Mouse (Mus musculus): Measurements from ENCODE around the gene Nudcd3. TPM values are rescaled to one million over a fixed set of nuclear protein-coding genes. Genes with fewer than 3 reads are reported as not detected.
A peak's percentile ranks its signal among the peaks of the same experiment; 100 is the strongest.

Nudcd3 gene
- polyA plus RNA-seq (2012; rRNA removed), result 96.6 and 104 TPM in 2 replicates

DNA sequence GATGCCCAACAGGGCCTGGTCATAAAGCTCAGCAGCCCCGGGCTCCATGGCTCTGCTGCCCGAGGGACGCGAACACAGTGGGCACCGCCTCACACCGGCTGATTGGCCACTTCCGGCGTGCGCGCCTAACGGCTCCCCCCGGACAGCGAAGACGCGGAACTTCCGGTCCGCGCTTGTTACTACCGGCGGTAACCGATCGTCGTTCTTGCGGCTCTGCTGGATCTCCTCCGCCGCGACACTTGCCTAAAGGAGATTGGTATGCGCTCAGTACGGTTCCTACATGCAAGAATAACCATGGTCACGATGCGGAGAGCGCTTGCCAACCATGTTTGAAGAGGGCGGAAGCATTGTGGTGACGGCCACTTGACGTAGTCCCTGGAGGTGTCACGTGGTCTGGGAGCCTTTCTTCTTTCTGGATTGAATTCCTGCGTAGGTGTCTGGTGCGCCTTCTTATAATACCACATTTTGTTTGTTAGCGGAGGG, at the start of gene Nudcd3:
Gene Nudcd3, minus strand, starts transcription at position 329 of the 483 bp plus-strand sequence.
- DNase-seq (ENCODE audit: extremely low spot score in 1 of 2, low spot score in 1 of 2), result peak; percentile 88 to 93

DNA sequence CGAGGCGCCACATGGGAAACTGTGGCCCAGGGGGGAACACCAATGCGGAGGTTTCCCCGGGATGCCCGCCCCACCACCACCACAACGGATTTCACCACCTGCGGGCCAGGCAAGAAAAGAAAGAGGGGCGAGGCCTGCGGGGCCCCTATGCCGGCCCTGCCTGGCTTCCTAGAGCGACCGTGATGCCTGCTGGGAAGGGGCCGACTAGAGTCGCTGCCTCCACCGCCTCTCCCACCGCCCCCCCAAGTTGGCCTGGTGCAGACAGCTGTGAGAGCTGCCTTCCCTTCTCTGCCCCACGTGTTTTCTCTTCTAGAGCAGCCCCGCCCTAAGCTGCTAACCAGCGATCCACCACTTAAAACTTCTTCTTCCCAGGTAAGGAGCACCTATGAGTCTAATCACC, 44.5 kb upstream of the Nudcd3 start:
- DNase-seq (ENCODE audit: extremely low spot score in 1 of 2, low spot score in 1 of 2), result no peak

DNA sequence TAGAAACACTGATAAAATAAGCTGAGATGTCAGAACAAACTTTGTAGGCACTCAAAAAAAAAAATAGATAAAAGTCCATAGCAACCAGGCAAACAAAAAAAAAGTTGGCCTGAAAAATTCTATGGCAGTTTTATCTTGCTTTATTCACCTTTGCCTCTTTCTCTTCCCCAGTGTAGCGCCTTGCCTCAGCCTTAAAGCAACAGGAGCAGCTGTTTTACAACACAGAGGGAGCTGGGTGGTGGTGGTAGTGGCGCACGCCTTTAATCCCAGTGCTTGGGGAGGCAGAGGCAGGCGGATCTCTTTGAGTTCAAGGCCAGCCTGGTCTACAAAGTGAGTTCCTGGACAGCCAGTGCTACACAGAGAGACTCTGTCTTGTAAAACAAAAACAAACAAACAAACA, 32.8 kb upstream of the Nudcd3 start:
- no peak for DNase-seq (ENCODE audit: extremely low spot score in 1 of 2, low spot score in 1 of 2)

DNA sequence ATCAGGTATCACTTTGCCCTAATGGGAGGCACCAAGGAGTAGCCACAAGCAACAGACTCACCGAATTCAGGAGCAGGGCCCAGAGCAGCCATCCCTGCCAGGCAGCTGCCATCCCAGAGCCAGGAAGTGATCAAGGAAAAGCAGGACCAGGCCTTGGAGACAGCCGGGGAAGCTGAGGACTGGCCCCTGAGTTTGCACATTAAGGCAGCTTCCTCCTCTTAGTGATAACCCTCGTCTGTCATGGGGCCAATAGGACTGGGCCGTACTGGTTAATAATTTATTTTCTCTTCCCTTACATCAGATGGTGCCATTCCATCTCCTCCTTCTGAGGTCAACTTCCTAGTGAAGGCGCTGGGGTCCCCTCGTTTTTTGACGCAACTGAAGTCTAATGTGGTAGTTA, 29.8 kb upstream of the Nudcd3 start, which contains the start of gene Npc1l1:
Gene Npc1l1, minus strand, starts transcription at position 132 of the 400 bp plus-strand sequence.
- DNase-seq (ENCODE audit: extremely low spot score in 1 of 2, low spot score in 1 of 2), result no peak

DNA sequence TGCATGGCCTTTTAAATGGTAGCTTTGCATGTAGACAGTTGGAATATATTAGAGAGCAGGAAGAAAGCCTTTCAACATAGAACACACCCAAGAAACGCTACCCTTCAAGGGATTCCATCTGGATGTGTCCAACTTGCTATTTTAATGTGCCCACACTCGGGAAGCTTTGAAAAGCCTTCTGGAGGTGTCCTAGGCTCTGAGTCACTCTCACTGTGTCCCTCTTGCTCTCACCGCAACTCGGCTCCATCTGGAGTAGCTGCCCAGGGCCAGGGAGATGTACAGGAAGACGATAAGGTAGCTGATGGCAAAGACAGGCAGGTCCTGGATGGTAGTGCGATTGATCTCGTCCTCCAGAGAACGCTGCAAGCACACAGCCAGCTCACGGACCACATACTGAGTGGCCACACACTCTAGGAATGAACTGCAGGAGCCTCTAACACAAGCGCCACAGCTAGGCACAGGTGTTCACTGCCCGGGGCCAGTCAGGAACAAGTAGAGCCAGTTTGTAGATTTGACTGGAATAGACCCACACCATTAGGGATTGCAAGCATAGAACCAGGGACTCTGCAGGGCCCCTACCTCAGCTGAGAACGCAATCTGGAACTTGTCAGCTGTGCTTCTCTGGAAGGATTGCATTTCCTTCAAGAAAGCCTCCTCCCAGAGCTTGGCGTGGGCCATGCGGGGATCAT, 24.5 kb upstream of the Nudcd3 start:
- DNase-seq (ENCODE audit: extremely low spot score in 1 of 2, low spot score in 1 of 2), result peak; percentile 63 to 71

GRCm38 (mm10) chr11:6222187-6222586, 22.0 kb upstream of the Nudcd3 start:
- no peak for DNase-seq (ENCODE audit: extremely low spot score in 1 of 2, low spot score in 1 of 2)

GRCm38 (mm10) chr11:6219967-6220366, 19.8 kb upstream of the Nudcd3 start:
- peak in 1 of 2 experiments; percentile 42 for DNase-seq (ENCODE audit: extremely low spot score in 1 of 2, low spot score in 1 of 2)

GRCm38 (mm10) chr11:6218189-6218896, 18.1 kb upstream of the Nudcd3 start:
- DNase-seq (ENCODE audit: extremely low spot score in 1 of 2, low spot score in 1 of 2), result no peak

DNA sequence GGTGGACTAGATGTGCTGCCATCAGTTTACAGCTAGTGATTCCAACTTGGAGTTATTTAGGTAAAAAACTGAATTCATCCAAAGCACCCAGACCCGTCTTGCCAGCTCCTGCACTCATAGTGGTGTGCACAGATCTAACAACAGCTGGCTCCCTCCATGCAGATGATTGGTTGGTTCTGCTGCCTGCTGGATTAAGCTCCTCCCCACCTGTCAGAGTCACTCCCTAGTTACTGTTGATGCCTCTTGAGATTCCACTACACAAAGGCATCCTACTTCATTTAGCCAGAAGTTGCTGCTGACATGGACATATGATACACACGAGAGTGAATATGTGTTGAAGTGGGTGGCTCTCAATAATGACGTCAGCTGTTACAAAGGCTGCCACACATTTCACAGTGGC, 16.6 kb upstream of the Nudcd3 start:
- no peak for DNase-seq (ENCODE audit: extremely low spot score in 1 of 2, low spot score in 1 of 2)

DNA sequence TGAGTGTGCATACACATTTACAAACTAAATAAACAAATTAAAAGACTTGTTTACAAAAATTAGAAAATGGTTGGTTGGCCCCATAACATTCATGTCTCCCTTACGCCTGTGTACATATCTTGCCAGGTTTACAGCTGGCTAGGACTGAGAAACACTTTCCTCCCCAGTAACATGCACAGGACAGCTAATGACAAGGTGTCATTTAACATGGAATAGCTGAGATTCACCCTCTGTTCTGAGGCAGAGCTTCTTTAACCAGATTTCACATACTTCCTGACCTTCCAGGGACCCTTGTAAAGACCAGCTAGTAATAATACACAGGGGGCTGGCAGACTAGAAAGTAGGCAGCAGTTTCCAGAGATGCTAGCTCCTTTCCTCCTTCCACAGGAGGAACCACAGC, 7.9 kb upstream of the Nudcd3 start:
- DNase-seq (ENCODE audit: extremely low spot score in 1 of 2, low spot score in 1 of 2), result no peak

GRCm38 (mm10) chr11:6207090-6207489, 6.9 kb upstream of the Nudcd3 start:
- no peak for DNase-seq (ENCODE audit: extremely low spot score in 1 of 2, low spot score in 1 of 2)

- DNase-seq (ENCODE audit: extremely low spot score in 1 of 2, low spot score in 1 of 2), result no peak
Measured at GRCm38 (mm10) chr11:6200570-6200969, 355 bp upstream of the Nudcd3 start.

DNA sequence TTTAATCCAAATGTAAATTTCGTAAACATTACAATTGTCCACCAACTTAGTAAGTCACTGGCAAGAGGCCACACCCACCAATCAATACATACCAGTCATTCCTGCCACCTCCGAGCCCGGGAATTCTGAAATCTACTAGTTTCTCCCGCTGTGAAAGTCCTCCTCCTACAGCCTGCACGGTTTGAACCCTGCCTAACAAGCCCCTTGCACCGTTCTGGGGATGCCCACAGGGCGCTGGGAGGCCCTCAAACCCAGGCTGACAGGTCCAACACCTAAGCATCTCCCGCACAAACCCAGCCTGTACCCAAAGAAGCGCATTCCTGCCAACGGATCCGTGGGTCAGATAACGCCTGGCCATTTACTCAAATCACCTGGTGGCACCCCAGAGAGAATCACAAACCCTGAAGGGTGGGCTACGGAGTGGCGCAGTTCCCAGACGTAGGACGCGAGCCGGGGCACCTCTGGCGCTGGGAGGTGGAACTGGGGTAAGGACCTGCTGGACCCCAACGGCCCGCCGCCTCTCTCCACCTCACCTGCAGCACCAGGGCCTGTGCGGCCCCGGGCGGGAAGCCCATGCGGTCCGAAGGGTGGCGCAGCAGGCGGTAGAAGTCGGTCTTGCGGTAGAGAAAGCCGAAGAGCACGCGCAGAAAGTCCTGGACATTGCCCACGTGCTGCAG, 667 bp downstream of the Nudcd3 start, which contains the start of gene A730071L15Rik:
Gene A730071L15Rik, plus strand, starts transcription at position 620 of the 677 bp plus-strand sequence.
- DNase-seq (ENCODE audit: extremely low spot score in 1 of 2, low spot score in 1 of 2), result no peak

- no peak for DNase-seq (ENCODE audit: extremely low spot score in 1 of 2, low spot score in 1 of 2)
Measured at GRCm38 (mm10) chr11:6198449-6198848, 1.8 kb downstream of the Nudcd3 start.

DNA sequence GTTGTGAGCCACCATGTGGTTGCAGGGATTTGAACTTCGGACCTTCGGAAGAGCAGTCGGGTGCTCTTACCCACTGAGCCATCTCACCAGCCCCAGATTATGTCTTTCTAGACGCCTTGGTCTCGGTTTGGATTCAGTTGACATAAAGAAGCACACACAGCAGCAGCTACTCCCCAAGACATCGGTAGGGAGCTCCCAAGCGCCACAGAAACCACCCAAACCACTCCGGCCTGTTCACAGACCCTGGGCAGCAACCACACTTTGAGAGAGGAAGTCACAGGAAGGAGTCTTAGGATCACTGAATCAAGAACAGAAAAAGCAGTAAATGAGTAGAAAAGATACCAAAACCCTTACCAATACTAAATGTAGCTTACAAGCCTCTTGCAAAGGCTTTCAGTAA, 3.4 kb downstream of the Nudcd3 start:
- no peak for DNase-seq (ENCODE audit: extremely low spot score in 1 of 2, low spot score in 1 of 2)

DNA sequence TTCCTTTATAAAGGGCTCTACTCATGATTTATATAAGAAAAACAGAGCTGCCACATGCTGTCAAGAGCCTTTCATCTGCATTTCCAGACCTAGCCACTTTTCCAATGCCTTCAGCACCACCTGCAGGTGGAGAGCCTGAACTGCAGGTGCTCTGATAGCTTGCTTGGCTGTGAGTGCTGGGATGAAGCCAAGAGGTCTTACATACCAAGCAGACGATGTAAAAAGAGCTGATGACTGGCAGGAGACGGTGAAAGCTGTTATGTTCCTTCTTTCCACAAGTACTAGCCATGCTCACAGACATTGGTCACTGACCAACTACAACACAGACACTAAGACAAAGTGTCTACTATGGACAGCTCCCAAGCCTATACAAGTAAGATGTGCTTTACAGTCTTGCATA, 12.3 kb downstream of the Nudcd3 start:
- peak; percentile 92 to 99 for DNase-seq (ENCODE audit: extremely low spot score in 1 of 2, low spot score in 1 of 2)

DNA sequence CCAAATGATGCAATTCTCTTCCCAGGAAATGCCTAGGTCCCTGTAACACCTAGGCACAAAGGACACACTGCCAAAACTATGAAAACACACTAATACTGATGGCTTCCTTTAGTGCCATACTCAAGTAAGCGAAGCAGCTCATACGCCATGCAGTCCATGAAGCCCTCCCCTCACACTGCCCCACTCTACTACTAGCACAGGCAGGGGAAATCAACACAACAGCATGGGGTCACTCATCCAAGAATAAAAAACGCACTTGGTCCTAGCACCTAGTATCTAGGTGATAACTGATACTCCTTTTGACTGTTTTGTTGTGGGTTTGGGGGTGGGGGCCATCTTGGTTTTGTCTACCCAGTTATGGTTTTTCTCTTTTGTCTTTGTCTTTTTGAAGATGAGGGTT, 12.8 kb downstream of the Nudcd3 start:
- DNase-seq (ENCODE audit: extremely low spot score in 1 of 2, low spot score in 1 of 2), result no peak

DNA sequence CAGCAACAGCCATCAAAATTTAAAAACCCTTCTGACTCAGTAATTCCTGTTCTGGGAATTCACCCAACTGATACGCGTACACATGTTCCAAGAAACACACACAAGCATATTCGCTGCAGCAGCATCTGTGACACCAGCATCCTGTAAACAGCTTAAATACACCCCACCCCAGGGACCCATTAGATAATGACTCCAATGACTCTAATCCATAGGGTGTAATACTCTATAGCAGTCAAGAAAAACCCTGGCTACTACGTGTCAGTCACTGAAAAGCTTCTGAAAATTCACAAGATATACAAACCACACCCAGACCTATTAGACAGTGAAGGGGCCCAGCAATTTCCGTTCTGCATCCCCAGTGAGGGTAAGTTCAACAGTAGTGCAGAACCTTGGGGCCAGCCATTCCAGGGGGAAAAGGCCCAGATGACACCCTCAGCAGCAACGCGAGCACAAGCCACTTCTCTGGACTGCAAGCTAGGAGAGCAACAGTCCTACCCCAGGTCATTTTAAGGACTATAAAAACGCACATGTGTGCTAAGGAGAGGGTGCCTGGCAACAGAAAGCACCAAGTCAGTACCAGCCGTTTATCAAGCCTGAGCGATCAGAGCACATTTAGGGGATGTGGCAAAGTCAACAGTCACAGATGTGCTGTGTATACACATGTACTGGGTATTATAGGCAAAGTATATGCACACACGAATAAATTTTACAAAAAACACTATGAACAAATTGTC, 15.8 kb downstream of the Nudcd3 start:
- DNase-seq (ENCODE audit: extremely low spot score in 1 of 2, low spot score in 1 of 2), result no peak

DNA sequence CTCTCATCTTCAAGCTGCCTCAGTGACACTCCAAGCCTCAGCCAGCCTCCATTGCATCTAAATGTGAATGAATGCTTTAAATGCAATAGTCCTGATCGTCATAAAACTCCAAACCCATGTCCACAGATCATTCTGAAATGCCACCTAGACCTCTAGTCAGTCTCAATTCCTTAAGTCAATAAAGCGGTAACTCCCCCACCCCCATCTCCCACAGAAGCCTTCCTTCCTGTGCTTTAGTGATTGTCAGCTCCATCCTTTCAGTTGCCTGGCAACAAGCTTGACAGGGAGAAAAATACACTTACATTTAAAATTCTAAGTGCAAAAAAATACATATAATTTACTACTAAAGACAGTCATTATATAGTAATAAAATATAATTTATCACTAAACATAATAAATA, 17.0 kb downstream of the Nudcd3 start:
- DNase-seq (ENCODE audit: extremely low spot score in 1 of 2, low spot score in 1 of 2), result no peak

DNA sequence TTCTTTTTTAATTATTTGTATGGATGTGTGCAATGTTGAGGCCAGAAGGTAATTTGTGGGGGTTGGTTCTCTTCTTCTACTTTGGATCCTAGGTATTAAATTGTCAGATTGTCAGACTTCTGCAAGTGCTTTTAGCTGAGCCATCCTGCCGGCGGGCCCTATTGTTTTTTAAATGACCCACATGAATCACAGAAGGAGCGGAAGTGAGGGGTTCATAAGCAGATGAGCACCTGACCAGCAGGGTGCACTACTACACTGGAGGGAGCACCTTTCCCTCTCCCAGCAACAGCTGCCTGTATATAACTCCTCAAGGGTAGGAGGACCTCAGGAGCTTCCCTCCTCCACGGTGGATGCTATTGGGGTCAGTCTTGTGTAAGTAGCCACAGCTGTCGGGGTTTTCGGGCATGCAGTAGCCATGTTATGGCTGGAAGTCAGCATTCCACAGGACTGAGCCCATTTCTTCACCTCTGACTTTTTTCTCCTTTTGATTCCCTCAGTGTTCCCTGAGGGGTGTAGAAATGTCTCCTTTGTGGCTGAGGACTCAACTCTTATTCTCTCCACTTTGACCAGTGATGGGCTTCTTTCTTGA, 19.3 kb downstream of the Nudcd3 start:
- DNase-seq (ENCODE audit: extremely low spot score in 1 of 2, low spot score in 1 of 2), result no peak
